Mouse (Mus musculus) left cerebral cortex, postnatal 10 days (tissue): ENCODE data around the gene Fbxl20. TPM values are rescaled to one million over a fixed set of nuclear protein-coding genes. Genes with fewer than 3 reads are reported as not detected.

Experiments used
- DNase-seq, 2 experiments: peaks; one replicate each; pipeline ENCODE4 v3.0.0; 2021 to 2022; ENCODE audit warnings: low spot score in 2 of 2, mixed read lengths in 1 of 2; ENCODE audit errors: extremely low spot score in 1 of 2
- intact Hi-C: fragments of 180-260 bp; cut with DNase I; formaldehyde crosslinking; loops from one replicate; pipeline ENCODE4 v1.15.1; 2025
- total RNA-seq, 2 experiments: library from RNA; stranded (reverse); gene quantifications; 2 replicates each; pipeline ENCODE4 v1.2.3; 2021

The Fbxl20 gene
- total RNA-seq, 2 experiments from 2014 or later = 29.7 to 34.5 TPM

DNA sequence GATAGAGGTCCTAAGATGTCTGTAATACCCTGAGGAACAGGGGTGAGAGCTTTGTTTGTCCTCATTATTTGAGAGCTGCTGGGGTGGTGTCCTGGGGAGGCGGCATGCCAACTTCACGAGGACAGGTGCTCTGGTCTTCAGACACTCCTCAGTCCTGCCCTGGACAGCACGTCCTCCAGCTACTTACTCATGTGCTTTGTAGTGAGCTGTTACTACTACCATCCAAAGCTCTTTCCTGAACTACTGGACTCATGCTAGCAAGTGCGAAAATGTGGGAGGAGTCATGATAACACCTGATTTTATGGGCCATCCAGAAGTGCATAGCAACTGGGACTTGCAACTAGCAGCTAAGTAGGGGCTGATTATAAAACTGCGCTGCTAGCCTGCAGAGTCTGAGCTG, 40.5 kb downstream of the Fbxl20 start:
- intact Hi-C loops = loop anchor here (5.0 to 10.0 kb wide), 2 partner anchors 68 to 135 kb away; no protein-coding TSS in a partner anchor
- DNase-seq = no peak

DNA sequence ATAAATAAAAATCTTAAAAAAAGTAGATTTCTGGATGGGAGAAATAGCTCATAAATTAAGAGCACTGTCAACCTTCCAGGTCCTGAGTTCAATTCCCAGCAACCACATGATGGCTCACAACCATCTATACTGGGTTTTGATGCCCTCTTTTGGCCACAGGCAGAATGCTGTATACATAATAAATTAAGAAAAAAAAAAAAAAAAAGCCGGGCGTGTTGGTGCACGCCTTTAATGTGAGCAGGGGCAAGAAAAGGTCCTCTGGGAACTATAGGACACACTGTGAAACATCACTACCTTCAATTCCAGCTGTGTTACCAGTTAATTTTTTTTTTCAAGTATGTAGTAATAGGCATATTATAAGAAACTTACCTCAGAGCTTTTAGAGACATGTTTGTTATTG, 48.9 kb downstream of the Fbxl20 start:
- DNase-seq = no peak
- intact Hi-C loops = loop anchor here (10.0 kb wide), 1 partner anchor 143 kb away; no protein-coding TSS in a partner anchor

DNA sequence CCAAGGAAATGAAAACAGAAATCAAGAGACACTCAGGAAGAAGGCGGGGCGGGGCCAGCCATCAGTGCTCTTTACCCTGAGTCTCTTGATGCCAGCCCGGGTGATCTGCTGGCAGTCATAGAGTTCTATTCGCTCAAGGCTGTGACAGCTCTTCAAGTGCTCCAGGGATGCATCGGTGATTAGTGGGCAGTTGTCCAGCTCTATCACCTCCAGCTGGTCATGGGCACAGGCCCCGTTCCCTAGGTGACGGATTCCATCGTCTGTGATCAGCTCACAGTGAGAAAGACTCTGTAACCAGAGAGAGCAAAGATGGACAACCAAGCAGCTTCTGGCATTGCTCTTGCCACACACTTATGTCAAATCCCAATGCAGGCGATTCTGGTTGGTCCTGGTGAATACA, 59.6 kb downstream of the Fbxl20 start:
- DNase-seq = no peak
- intact Hi-C loops = loop anchor here (10.0 kb wide), 1 partner anchor 134 kb away; no protein-coding TSS in a partner anchor

DNA sequence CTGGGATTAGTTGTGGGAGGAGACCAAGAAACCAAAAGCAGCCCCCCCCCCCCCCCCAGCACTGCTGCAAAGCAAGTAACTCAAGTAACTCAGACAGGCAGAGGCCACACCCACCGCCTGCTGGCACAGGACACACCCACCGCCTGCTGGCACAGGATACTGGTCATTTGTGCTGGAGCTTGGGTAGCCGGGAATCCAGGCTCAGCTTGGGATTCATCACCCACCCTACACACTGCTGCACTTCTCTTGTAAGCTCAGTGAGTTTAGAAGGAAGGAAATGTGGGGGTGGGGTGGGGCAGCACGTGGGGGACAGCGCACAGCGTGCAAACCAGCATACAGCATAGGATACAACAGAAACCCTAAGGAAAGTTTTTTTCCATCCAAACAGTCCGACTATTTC, 62.0 kb downstream of the Fbxl20 start:
- peak in 1 of 2 experiments; percentile 73 for DNase-seq
- intact Hi-C loops = no loop called here

DNA sequence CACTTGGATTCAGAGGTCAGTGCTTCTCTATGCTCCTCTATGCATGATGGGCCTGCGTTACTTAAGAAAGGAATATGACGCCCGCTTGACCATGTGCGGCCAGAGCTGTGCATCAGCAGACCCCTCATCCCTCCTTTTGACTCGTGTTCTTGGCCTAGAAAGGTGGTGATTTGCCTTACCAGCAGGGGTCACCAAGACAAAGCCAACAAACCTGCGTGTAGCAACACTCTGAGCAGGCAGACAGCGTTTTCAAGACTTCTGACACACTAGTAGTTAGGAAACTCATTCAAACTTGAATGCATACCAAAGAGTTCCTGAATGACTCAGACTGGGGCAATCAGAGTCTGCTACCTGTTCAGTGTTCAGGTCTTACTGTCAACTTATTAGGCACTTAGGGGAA, 63.6 kb downstream of the Fbxl20 start:
- DNase-seq = no peak
- intact Hi-C loops = no loop called here

DNA sequence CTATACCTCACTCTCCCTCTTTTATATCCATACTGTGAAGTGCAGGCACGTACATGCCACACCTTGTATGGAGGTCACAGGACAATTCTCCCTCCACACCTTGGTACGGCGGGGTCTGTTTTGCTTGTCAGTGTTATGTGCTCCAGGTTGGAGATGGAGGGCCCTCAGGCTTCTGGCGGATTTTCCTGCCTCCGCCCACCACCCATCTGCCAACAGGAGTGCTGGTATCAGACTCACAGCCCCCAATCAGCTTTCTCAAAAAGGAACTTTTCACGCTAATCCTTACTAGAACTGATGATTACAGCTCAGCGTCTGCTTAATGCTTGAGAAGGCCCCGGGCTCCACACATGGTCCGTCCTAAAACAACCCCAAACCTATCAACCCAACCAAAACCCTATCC, 64.1 kb downstream of the Fbxl20 start:
- DNase-seq = no peak
- intact Hi-C loops = no loop called here

GRCm38 (mm10) chr11:98082745-98083144, 67.5 kb downstream of the Fbxl20 start:
- intact Hi-C loops = no loop called here
- no peak for DNase-seq

DNA sequence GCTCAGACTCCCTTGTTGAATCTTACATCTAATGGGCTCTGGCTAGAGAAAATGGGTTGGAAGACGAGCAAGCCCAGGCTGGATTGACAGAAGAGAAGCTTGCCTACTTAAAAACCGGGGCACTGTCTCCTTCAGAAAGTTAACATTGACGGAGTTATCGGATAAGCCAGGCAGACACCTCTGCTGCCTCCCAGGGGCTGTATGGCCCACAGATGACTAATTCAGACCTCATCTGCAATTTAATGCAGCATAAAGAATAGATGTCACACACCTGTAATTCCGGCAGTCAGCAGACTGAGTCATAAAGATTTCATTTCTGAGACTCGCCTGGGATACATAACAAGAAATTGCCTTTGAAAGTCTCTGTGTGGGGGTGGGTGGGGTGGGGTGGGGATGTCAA, 69.8 kb downstream of the Fbxl20 start:
- no peak for DNase-seq
- intact Hi-C loops = no loop called here

DNA sequence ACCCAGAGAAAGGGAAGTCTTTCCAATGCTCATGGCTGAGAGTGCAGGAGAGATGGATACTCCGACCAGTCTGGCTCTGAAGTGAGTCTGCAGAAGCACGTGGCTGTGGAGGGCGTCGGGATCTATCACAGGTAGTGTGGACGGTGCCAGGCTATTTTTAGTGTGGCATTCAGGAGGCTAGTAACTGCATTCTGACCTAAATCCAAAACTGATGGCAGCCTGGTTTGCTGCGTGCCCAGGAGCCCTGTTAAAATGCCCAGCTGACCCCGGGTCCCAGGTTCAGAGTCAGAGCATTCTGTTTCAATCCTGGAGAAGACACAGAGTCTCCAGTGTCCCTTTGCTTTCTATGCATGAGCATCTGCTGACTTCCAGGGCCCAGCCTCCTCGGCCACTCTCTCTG, 73.1 kb downstream of the Fbxl20 start:
- intact Hi-C loops = loop anchor here (5.0 kb wide), 1 partner anchor 175 kb away; no protein-coding TSS in a partner anchor
- DNase-seq = no peak

DNA sequence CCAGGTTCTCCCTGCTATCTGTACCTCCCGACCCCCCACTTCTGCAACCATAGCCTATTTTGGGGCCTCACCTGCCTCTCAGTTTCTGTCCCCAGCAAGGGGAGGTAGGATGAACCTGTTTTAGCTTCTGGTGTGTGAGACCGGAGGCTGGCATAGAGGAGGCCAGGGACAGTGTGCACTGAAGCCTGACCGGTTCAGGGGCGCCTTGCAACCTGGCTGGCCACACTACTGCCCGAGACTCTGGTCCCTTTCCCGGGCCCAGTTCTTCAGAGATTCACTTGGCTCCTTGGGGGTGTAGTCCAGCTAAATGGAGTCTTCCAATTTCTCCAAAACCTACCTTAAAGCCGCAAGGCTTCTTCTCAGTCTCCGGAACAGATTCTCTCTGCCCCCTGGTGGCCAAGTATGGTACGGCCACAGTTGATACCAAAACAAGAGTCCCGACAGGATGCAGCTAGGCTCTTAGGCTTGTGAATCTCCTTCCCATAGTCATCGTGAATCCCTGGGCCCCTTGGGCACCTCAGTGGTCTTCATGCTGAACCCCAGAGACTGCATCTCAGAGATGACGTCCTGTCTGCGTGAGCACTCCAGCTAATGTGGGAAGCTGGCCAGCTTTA, 74.9 kb downstream of the Fbxl20 start:
- peak; percentile 86 to 91 for DNase-seq
- intact Hi-C loops = loop anchor here (2.0 to 5.0 kb wide), 2 partner anchors 45 to 173 kb away; no protein-coding TSS in a partner anchor

- DNase-seq = no peak
- intact Hi-C loops = no loop called here
Observed at GRCm38 (mm10) chr11:98073442-98073841, 76.8 kb downstream of the Fbxl20 start.

DNA sequence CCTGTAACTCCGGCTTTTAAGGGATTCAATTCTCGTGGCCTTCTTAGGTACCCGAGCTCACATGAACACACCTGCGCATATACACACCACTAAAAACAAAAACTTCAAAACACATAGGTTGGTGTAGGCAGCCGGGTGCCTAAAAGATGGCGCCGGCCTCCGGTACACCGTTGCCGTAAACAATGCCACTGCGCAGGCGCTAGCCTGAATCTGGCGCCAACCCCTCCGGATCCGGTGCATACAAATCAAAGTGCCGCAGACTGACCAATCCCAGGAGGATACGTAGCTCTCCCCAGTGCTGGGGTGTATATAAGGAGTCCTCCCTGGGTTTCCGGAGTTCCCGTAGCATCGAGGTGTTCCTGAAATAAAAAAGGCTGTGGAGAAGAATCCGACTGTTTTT, 82.9 kb downstream of the Fbxl20 start:
- intact Hi-C loops = no loop called here
- no peak for DNase-seq

DNA sequence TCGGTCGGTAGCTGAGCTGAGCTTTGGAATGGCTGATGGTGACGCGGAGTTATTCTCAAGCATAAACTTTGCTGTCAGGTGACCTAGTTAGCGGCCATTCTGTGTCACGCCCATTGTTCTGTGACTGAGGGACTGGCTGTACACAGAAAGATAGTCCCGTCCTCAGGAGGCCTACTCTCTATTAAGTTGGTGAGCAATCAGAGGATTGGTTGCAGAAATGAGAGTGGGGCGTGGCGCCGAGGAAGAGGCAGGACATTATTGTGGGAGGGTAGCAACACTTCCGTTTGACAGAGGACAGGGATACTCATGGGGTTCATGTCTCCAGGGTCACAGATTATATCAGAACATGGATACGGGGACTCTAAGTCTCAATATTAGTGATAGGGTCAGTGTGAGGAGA, 84.0 kb downstream of the Fbxl20 start:
- DNase-seq = no peak
- intact Hi-C loops = no loop called here

DNA sequence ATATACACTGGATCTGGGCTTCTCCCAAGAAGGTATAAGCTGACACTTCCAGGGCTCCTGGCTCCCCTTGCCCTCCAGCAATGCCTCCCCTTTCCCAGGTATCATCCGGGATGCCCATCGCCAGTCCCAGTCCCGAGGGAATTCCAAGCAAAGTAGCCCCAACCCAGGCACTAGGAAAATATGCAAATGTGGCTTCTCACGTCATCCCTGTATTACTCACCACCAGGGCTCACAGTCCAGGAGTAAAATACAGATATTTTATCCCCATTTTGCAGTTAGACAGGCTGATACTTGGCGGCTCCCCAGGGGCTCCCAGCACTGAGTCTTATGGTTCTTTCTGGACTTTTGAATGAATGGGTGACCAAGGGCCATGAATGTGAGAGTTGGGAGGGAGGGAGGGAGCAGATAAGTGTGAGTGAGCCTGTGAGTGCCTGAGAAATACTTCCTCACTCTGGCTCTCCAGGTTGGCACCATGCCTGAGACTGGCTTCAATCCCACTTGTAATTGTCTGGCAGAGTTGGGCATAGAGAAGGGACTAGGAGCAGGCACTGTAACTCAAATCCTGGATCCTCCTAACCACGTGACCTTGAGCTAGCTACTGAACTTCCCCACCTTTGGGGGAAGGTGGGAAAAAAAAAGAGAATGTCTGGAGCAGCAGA, 88.2 kb downstream of the Fbxl20 start:
- peak in 1 of 2 experiments; percentile 57 for DNase-seq
- intact Hi-C loops = no loop called here

- no peak for DNase-seq
- intact Hi-C loops = no loop called here
Observed at GRCm38 (mm10) chr11:98061441-98061840, 88.8 kb downstream of the Fbxl20 start.

DNA sequence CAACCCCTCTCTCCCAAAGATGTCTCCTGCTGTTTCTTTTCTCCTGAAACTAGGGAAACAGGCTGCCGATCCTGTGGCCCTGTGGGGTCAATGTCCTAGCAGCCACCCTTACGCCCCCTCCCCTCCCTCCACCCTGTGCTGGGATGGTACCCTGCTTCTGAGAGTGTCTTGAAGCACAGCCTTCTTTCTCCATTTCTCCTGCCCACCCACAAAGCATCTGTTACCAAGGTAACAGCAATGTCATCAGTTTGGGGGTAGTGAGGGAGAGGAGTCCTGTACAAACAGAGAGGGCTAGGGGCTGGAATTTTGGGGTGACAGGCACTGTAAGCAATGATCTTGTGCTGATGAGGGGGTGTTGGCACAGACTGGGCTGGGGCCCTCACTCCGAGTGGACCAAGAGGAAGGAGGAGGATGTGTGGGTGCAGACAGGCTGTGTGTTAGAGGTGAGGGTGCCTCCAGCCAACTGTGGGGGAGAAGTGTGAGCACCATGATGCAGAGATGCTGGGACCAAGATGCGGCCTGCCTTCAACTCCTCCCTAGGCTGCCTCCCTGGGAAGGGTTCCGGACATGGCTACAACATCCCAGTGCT, 90.0 kb downstream of the Fbxl20 start:
- DNase-seq = no peak
- intact Hi-C loops = no loop called here

DNA sequence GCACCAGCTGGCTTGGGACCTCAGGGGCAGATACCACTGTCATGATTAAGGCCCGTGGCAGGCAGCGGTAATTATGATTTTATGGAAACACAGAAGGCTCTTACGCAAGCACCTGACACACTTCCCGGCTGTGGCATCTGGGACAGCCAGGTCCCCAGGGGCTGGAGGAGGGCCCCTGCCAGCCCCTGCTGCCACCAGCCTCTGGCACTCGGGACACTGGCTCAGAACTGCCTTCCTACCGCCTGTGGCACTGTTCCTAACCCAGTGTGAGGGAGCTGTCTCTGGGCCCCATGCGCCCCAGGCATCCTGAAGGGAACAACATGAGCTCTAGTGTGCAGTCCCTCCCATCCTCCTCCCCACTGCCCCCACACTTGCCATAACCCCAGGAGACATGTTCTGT, 90.5 kb downstream of the Fbxl20 start:
- no peak for DNase-seq
- intact Hi-C loops = no loop called here

DNA sequence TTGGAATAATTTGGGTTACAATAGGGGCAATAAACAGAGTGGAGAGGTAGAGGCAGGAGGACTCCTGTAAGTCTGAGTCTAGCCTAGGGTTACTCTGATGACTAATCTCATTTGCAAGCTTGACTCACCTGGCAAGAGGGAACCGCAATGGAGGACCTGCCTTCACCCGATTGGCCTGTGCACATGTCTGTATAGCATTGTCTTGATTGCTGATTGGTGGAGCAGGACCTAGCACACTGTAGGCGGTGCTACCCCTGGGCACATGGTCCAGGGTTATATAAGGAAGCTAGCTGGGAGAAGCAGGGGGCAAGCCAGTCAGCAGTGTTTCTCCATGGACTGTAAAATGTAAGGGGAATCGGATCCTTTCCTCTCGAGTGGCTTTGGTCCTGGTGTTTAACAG, 92.2 kb downstream of the Fbxl20 start:
- DNase-seq = no peak
- intact Hi-C loops = no loop called here

- intact Hi-C loops = no loop called here
- no peak for DNase-seq
Observed at GRCm38 (mm10) chr11:98057466-98057865, 92.7 kb downstream of the Fbxl20 start.
